Mouse (Mus musculus): ENCODE results near the gene Arhgap24.
A peak's percentile ranks its signal among the peaks of the same experiment; 100 is the strongest.

Gene Arhgap24

DNA sequence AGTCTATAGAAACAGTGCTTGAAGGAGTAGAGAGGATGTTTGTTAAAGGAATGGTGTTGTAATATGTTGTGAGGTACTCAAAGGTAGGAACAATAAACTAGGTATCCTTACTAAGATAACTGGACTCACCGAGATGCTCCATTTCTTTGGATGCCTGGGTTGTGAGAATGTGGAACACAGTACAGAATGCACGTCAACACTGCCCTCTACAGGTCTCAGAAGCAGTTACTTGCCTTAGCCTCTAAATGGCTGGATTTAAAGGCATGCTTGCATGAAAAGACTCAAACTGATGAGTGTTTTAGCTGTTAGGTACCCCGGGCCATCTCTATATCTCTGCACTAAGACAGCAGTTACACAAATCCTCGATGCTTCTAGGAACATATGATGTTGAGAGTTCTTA is 211.3 kb downstream of the Arhgap24 start:
- peak; percentile 77 for DNase-seq

DNA sequence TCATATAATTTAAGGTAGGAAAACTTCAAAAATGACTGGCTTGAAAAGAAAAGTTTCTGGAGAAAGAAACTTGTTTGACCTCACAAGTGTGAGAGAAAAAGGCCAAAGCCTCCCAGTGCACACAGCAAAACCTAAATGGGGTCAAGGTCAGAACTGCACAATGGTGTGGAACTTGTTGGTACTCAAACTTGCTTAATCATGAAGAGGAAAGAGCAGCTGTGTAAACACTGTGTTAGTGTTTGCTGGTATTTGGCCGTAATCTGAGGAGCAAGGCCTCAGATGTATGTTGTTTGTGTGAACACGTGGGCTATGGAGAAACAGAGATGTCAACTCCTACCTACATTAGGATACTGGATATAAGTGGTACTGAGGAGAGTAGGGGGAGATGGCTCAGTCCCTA is 212.0 kb downstream of the Arhgap24 start:
- no peak for DNase-seq

GRCm38 (mm10) chr5:102693871-102694270 is 212.7 kb downstream of the Arhgap24 start:
- DNase-seq = no peak

DNA sequence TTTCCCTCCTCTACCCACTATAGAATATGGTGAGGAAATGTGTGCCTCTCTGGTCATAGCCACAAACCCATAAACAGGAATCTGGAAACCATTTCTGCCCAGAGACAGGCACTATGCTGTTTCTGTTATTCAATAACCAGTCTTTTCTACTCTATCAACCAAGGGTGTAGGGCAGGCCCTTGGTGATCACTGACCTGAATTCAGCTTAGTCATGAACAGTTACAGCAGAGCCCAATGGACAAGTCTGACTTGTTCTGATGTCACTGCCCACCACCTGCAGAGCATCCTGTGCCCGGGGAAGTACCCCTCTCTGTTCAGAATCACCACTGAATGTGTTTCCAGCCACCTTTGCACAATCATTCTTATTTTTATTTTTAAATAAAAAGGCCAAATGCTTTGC is 216.6 kb downstream of the Arhgap24 start:
- peak; percentile 75 for DNase-seq

DNA sequence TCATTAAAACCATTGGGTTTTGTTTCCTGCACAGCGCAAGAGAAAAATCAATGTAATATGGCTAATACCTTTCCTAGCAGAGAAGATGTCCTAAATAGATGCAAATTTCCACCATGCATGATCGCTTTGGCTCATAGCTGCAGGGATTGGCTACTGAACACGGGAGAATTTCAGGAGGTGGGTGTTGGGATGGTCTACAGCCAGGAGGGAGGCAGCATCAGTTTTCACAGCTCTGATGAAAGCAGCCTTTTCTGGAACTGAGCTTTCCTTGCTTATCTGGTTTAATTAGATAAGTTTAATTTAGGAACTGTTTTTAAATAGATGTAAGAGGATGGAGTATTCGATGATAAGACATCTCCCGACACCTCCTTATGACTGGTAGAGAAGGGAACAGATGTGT is 217.2 kb downstream of the Arhgap24 start:
- DNase-seq = no peak

- no peak for DNase-seq
Measured at GRCm38 (mm10) chr5:102698891-102699290, 217.7 kb downstream of the Arhgap24 start.

GRCm38 (mm10) chr5:102702581-102702980 is 221.4 kb downstream of the Arhgap24 start:
- DNase-seq = no peak

GRCm38 (mm10) chr5:102703325-102704099 is 222.3 kb downstream of the Arhgap24 start:
- peak; percentile 88 for DNase-seq

DNA sequence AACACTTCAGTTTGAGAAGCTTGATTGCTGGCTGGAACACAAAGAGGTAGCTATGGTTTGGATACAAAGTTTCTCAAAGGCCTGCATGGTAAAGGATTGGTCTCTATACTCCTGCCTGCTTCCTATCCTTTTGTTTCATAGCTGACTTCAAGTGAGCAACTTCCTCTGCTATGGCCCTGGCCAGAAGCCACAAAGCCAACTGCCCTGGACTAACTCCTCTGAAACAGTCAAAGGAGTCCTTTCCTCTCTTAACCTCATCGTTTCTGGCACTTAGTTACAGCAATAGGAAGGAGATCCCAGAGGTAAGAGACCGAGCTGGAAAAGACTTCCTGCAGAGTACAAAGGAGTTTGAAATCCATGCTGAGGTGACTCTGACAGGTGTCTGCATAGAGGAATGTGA is 224.0 kb downstream of the Arhgap24 start:
- peak; percentile 50 for DNase-seq

DNA sequence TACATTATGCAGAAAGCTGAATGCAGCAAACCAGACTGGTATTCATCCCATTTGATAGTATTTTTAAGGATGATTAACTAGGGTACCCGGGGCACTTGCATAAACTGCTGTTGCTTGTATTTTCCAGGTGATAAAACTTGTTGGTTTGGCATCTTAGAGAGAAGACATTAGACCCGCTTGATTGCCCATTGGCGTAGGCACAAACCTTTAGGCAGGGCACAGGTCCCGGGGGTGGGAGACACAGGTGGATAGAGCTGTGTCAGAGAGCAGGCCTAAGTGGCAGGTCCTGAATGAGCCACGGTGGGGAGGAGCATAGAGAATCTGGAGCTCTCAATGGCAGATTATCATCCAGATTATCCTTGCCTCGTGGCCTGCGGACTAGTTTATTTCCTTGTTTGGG is 229.1 kb downstream of the Arhgap24 start:
- peak; percentile 80 for DNase-seq

GRCm38 (mm10) chr5:102719368-102719972 is 238.3 kb downstream of the Arhgap24 start:
- DNase-seq = peak; percentile 58

GRCm38 (mm10) chr5:102723558-102723957 is 242.4 kb downstream of the Arhgap24 start:
- no peak for DNase-seq

DNA sequence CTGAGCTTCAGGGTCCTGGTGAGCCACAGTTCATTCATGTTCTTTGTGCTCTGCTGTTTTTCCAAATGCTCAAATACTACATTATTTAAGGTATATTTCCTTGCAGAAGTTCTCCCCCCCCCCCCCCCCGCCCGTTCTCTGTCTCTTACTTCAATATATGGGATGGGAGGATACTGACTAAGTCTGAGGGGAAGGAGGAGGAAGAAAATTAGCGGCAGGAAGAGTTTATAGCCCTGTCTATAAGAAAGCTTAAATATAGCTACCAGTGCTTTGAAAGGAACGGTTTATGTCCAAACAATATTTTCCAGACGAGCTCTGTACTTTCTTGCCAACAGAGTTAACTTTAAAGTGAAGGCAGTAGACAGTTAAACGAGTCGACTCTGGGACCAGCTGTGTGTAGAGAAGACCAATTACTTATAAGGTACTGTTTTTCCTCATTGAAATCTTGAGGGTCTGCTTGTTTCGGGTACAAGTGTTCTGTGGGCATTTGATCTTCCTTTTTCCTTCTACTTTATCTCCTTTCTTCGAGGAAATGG is 243.7 kb downstream of the Arhgap24 start:
- no peak for DNase-seq

DNA sequence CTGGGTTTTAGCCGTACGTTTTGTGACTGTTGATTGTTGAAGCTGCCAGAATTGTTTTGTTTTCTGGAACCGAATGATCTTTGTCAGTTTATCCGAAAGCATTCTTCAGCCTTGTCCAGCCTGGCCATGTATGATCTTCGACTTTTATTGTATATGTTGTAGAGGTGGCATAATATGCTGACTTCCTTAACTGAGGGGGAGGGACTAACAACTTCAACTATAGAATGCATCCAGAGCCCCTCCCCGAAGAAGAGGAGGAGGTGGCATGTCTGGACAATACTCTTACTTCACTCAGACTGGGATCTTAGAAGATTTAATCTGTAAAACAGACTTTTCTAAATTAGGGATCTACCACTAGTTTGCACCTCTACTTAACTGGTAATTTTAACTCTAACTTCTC is 244.2 kb downstream of the Arhgap24 start:
- DNase-seq = no peak

DNA sequence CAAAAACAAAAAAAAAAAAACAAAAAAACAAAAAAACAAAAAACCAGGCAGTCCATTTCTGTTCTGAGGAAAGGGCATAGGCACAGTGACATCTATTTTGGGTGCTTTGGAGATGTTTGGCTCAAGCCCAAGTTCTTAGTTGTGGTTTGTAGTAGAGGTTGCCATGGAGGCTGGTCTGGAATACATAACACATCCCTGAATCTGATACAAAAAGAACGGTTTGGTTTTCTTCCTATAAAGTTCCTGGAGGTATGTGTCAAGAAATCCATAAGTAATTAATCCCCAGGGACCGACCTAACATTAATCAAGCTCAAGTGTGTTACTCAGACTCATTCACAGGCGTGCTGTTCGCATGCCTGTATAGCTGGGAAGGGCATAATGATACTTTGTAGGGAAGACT is 245.8 kb downstream of the Arhgap24 start:
- no peak for DNase-seq

DNA sequence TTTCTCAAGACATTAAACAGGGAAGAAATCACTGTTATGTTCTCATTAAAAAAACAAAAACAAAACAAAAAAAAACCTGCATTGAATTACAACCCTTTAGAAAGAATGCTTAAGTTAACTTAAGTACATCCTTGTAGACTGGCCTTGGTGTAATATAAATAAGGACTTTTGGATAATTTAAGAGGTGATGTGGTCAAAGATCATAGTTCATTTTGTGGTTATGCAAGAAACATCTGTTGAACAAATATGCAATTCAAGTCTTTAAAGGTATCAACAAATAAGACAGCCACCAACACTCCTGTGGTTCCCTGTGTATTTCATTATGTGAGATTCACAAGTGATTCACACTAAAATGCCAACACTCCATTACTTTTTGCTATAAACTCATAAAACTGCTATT is 247.3 kb downstream of the Arhgap24 start:
- DNase-seq = no peak

- DNase-seq = peak; percentile 75
Measured at GRCm38 (mm10) chr5:102729476-102729875, 248.3 kb downstream of the Arhgap24 start.

- DNase-seq = no peak
Measured at GRCm38 (mm10) chr5:102736131-102736530, 254.9 kb downstream of the Arhgap24 start.

DNA sequence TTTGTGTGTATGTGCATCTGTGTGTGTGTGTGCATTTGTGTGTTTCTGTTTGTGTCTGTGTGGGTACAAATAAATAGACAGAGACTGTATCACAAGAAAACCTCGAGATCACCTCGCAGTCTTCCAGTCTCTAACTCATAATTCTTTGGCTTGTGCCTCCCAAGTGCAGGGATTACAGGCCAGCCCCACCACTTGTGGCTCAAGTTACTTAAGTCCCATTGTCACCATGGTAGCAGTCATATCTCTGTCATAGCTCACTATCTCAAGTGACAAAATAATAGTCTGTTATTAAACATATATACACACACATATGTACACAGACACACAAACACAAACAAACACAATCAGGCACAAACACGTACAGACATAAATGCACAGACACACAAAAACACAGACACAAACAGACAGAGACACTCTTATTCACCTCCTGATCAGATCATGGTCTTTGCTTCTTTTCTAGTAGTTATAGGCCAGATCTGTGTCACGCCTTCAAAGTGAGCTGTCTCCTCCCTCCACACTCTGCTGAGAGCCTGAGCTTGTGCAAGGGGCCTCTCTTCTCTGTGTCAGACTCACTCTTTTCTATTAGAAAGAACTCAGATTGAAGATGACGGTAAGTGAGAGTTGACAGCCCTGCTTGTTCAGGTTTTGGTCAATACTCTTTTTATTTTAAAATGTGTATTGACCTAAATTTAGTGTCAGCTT is 261.5 kb downstream of the Arhgap24 start:
- no peak for DNase-seq

DNA sequence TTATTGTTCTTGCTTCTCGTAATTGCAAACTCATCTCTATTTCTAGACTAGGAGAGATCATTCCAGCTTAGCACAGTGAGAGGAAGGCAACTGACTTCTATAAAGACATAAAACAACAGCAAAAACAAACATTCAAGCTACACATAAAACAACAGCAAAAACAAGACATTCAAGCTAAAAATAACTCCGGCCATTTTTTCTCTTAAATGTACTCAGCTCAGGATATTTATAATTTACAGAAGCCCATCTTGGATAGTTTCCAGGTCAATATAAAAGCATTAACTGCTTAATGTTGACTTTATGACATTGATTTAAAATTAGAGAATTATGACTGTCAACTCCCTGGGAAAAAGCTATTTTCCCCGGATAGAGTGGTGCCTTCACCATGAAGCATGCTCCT is 262.2 kb downstream of the Arhgap24 start:
- no peak for DNase-seq

- DNase-seq = no peak
Measured at GRCm38 (mm10) chr5:102744051-102744450, 262.9 kb downstream of the Arhgap24 start.

DNA sequence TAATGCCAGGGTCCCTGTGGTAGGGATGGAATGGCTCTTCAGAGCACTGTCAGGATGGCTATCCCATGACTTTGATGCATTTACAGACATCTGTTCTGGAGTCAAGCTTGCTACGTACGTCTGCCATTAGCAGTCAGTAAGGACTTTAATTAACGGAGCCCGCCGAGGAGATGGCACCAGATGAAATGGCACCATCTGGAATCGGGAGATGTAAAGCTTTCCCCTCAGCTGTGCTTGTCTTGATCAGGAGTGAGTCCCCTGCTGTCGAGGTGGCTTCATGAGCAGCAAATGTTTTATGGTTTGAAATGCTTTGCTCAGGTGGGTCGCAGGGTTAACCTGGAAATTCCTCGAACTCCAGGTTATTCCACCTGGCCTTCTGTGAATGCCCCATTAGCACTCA is 267.0 kb downstream of the Arhgap24 start:
- no peak for DNase-seq

GRCm38 (mm10) chr5:102749020-102749419 is 267.8 kb downstream of the Arhgap24 start:
- DNase-seq = peak; percentile 80

- no peak for DNase-seq
Measured at GRCm38 (mm10) chr5:102750674-102751073, 269.5 kb downstream of the Arhgap24 start.
